Mouse (Mus musculus) retina, postnatal 1 day (tissue): Measurements from ENCODE around the gene Tmc8.
"Not testable (repeated sequence)": the region's sequence is repeated elsewhere in the genome, so short reads cannot be mapped to it uniquely, and the experiment has no call there.

ENCODE experiments used
- DNase-seq: peaks from one replicate; pipeline ENCODE4 v3.0.0-alpha.2; 2012

The Tmc8 gene

DNA sequence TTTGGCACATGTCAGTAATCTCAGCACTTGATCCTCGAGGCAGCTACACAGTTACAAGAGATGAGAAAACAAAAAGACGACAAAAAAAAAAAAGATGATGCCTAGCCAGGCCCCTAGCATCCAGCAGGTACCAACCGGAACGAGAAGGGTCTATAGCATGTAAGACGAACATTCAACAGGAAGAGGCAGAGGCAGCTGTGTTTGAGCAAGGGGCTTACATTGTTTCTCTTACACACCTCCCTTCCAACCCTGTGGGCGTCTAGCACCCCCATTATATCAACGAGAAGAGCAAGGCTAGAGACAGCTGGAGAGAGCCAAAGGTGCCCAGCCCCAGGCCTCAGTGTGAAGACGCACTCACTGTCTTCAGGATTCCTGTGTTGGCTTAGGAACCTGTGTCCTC, 45.0 kb downstream of the Tmc8 start:
- no peak for DNase-seq

DNA sequence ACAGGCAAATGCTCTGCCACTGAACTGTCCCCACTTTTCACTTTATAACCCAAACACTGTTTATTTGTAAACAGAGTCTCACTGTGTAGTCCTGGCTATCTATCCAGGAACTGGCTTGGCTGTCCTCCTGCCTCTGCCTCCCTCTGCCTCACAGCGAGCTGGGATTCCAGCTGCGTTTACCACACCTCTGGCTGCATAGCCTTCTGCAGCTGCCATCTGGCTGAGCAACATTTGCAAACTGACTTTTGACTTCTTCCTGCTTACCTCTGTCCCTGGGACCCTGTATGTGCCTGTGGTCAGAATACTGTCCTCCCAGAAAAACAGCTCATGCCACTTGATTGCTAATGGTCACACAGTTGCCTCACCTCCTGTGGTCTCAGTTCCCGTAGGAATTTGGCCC, 45.5 kb downstream of the Tmc8 start:
- DNase-seq, result no peak

DNA sequence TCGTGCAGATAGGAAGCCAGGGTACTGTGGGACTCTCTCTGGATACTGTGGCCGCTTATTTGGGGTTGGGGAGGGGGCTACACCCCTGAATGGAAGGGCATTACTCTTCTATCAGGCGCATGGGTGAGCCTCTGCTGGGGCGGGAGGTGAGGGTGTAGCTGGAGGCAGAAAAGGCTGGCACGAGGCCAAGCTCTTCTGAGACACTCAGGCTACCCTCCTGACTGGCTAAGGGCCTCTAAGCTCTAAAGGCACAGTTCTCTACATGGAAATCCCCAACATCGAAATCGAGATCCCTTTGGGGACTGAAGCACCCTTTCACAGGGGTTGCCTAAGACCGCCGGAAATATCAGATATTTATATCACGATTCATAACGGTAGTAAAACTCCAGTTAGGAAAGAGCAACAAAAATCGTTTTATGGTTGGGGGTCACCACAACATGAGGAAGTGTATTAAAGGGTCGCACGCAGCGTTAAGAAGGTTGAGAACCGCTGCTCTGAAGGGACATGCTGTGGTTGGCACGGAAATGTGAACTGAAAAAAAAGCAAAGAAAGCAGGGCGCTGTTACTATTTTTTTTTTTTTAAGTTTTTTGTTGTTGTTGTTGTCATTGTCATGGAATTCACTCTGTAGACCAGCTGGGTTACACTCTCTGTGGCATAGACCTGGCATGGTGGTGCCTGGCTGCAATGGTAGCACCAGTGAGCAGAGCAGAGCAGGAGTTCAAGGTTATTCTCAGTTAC, 46.4 kb downstream of the Tmc8 start:
- DNase-seq, result peak; percentile 49

DNA sequence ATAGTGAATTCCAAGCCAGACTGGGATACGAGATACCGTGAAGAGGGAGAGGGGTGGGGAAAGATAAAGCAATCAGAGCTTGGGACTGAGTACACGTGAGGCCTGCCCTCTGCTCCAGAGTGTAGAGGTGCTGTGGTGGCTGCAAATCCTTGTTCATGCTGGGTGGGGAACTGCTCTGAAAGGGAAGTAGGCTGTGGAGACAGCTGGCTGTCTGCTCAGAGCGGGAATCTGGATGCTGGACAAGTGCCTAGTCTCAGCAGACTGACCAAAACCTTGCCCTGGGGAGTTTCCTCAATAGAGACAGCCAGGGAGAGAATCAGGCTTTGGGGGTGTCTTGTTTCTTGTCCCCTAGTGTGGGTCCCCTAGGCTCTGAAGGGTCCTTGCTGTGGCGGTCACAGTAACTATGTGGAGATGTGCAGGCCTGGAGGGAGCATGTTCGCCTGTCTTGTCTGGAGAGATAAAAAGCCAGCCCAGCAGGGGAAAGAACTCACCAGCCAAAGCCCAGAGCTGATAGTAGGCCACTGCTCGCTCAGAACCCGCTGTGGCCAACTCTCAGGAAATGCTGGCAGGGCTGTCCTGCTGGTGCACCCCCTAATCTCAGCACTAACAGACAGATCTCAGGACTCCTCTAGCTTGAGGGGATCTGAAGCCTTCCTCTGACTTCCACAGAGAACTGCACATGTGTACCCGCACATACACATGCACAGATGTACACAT, 47.2 kb downstream of the Tmc8 start:
- DNase-seq, result no peak

DNA sequence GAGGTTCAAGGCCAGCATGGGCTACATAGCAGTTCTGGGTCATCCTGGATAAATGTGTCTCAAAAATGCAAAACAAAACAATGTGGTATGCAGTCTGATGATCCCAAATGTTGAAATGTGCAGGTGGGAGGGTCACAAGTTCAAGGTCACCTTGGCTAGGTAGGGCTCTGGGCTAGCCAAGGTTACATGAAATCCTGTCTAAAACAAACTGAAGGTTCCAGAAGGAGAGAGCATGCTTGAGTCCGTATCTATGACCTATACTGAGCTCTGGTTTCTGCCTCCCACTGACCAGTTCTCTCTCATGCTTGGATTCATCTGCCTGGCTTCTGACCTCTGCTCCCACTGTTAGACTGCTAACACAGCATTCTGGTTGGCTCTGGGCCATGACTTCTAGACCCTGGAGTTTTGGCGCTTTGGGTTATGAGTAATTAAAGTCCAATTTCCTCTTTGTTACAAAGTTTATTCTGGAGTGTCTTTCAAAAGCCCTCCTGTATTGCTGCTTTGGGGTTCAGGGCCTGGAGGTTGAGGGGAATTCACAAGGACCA, 47.9 kb downstream of the Tmc8 start:
- DNase-seq, result no peak

DNA sequence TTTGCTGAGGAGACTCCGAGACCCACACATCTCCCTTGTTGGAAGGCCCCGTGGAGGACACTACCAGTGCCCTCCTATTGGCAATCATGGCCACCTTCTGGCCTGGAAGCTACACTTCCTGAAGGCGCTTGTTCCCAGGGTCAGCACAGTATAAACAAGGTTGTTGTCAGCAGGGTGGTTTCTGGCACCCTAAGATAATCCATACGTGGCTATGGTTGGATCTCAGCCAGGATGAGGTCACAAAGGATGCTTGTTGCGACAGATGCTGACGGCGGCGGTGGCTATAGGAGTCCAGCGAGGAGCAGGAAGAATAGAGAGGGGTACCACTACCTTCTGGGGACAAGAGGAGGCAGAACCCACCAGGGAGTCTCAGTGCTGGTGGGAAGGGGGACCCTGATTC, 48.5 kb downstream of the Tmc8 start:
- peak; percentile 35 for DNase-seq

DNA sequence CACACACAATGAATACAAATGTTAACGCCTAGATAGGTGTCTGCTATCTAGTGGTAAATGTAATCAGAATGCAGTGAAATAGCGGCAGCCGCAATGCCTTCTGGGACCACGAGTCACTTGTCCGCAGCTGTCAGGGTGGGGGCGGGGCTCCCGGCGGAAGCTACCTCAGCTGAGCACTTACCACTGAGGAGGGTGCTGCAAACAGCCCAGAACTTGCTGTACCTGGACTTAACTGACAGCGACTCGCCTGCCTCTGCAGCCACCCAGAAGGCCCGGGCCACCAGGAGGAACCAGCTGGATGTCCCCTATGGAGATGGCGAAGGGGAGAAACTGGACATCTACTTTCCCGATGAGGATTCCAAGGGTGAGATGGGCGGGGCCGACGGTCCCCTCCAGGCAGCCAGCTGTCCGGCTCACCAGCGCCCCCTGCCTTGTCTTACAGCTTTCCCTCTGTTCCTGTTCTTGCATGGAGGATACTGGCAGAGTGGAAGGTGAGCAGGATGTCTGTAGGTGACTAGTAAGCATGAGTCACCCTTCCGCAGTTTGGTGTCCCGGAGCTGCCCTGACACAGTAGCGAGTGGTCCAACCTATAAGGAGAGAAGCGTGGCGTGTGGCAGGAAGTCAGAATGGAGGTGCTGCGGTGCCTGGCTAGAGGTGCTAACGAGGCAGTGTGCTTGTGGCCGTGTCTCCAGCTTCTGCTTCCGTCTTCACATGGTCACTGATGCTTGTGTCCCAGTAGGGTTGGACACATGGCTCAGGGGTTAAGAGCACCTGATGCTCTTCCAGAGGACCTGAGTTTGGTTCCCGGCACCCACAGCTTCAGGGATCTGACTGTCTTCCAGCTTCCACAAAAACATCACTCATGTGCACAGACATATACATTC, 50.5 kb downstream of the Tmc8 start:
- DNase-seq, result peak; percentile 87

DNA sequence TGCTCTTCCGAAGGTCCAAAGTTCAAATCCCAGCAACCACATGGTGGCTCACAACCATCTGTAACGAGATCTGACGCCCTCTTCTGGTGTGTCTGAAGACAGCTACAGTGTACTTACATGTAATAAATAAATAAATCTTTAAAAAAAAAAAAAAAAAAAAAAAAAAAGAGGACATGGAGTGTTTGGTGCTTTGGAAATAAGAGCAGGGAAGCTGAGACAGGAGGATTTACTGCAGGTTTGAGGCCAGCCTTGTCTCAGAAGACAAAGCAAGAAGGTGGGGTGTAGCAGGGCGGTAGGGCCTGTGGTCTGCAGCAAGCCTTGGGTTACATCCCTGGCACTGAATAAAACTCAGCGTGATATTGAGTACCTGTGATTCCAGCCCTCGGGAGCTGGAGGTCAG, 51.6 kb downstream of the Tmc8 start:
- DNase-seq, result not testable (repeated sequence)

DNA sequence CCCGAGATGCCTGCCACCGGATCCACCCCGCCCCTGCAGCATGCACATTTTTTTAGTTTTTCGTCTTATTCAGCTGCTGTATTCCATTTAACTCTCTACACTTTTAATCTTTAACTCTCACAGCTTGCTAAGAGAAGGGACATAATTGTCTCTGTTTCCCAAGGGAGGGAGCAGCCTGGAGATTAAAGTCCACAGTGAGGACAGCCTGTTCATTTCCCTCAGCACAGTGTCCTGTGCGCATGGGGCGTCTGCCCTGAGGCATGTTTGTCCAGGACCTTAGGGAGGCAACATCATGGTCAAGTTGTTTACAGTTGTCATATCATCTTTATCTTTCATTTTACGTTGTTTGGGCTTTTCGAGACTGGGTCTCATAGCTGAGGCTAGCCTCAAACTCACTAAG, 52.2 kb downstream of the Tmc8 start:
- no peak for DNase-seq

DNA sequence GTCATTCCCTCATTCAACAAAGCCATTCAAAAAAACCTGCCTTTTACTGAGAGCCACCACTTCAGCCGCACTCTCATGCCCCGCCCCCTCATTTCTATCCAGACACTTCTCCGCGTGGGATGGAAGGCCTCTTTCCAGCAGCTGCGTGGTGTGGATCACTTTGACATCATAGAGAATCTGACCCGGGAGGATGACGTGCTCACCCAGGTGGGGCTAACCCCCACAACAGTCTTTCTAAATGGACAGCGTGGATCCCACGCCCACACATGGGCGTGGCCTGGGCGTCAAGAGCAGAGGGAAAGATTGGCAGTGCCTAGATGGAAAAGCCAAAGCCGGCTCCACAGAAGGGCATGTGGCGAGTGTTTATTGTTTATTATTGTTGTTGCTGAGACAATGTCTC, 54.4 kb downstream of the Tmc8 start:
- DNase-seq, result peak; percentile 62

DNA sequence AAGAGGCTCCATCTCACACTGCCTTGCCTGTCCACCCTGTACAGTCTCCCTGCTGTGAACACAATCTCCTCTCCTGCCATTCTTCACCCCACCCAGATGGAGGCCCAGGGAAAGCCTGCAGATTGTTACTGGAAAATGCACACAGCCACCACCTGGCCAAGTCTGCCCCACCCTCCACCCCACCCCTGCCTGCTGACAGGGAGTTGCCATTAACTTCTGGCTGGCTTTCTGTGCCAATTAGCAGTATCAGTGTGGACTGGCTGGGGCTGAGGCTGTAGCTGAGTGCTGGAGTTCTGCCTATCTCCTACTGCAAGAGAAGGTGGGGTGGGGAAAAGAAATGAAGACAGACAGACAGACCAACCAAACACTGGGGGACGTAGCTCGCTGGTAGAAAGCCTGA, 56.7 kb downstream of the Tmc8 start:
- no peak for DNase-seq

DNA sequence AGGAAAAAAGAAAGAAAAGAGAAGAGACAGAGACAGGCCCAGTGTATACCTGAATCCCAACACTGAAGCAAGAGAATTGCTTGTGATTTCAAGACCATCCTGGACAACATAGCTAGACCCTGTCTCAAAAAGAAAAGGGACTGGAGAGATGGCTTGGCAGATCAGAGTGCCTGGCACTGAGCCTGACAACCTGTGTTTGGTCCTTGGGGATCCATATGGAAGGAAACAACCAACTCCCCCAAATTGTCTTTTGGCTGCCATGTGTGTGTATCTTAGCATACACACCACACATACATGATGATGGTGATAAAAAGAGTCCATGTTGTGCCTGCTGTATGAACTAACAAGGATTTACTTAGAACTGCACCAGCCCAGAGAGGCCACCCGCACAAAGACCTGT, 57.1 kb downstream of the Tmc8 start:
- no peak for DNase-seq

DNA sequence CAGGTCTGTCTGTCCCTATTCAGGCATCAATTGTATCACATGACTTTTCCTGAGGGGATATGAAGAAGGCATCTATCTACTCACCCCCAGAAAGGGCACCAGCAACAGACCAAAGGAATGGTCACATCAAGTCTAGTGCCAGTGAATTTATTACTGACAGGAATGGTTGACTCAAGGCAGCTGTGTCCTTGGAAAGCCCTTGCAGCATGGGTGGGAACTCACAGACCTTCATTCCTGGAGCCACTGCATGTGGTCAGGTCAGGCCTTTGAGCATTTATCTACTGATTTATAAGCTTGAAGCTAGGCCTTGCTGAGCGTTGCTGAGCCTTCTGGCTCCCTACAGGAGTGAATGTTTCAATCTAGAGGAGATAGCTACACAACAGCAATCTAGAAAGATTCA, 59.0 kb downstream of the Tmc8 start:
- no peak for DNase-seq
